Mouse (Mus musculus) splenic B cell, adult 2 months (primary cell): ENCODE results near the gene Fgfr1op.

Experiments
- DNase-seq: peaks from one replicate; pipeline ENCODE4 v3.0.0-alpha.2; 2011; ENCODE audit warnings: low read depth, low spot score
- H3K27me3 ChIP-seq: 2 replicates; pipeline ENCODE4 v1.6.1; 2012; ENCODE audit warnings: mild to moderate bottlenecking, low read length, moderate library complexity, mixed read lengths; ENCODE audit not compliant: control insufficient read depth, poor library complexity, insufficient read depth, severe bottlenecking
- H3K36me3 ChIP-seq: 2 replicates; pipeline ENCODE4 v1.6.1; 2012; ENCODE audit warnings: mild to moderate bottlenecking, low read length, moderate library complexity, mixed read lengths; ENCODE audit not compliant: control insufficient read depth, poor library complexity, insufficient read depth, severe bottlenecking

Fgfr1op gene

DNA sequence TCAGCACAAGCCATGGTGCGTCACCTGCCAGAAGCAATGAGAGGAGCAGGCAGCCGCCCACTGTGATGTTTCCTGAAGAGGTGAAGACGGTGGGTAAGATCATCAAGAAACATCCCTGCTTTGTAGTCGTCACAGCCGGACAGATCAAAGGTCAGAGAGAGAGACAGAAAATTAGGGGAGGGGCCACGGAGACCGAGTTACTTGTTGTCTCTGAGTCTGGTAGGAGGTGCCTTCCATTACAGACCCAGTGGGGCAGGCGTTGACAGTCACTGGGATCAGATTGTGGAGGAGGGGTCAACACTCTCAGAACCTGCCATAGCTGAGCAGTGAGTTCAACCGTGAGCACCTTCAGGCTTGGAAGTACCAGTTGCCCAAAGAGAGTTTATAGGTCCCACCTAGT lies 63.3 kb downstream of the Fgfr1op start:
- Histone ChIP-seq H3K27me3 (no peaks in the 10 kb centered on the region), H3K36me3 (no peaks in the 10 kb centered on the region)
- DNase-seq: no peak

DNA sequence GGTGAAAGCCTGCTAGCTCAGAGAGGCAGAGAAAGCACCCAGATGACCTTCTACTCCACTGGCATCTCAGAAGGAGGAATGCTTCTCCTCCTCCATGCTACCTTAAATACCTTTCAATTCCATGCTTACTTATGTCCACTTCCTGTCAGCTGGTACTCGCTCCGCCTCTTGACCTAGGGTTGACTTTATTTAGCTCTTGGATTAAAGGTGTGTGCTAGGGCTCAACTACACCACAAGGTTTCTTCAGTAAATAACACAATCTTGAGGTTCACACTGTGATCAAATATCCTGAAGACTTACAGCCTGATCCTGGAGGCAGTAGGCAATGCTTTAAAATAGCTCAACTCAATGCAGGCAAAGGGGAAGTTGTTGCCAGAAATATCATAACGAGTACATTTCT lies 64.3 kb downstream of the Fgfr1op start:
- DNase-seq: no peak
- H3K27me3 ChIP-seq: no peaks in the 10 kb centered on the region
- H3K36me3 ChIP-seq: no peaks in the 10 kb centered on the region

DNA sequence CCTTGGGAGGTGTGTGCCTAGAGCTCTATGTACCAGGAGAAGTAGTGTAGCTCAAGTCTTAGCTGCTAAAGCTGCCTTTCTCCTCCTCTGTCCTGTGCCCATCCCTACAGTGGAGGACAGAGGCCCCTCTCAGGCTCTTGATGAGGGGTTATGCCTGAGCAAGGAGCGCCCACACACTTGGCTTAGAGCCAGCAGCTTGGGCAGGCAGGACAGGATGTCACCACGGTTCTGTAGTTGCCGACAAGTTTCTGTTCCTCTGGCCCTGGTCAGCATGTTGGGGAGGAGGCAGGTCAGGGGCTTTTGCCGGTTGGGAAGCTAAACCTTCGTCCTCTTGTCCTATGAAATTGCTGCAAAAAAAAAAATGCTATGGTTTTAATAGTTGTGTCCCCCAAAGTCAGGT lies 66.8 kb downstream of the Fgfr1op start:
- no peaks in the 10 kb centered on the region for H3K27me3 ChIP-seq
- peak; percentile 87 for DNase-seq
- no peaks in the 10 kb centered on the region for H3K36me3 ChIP-seq

DNA sequence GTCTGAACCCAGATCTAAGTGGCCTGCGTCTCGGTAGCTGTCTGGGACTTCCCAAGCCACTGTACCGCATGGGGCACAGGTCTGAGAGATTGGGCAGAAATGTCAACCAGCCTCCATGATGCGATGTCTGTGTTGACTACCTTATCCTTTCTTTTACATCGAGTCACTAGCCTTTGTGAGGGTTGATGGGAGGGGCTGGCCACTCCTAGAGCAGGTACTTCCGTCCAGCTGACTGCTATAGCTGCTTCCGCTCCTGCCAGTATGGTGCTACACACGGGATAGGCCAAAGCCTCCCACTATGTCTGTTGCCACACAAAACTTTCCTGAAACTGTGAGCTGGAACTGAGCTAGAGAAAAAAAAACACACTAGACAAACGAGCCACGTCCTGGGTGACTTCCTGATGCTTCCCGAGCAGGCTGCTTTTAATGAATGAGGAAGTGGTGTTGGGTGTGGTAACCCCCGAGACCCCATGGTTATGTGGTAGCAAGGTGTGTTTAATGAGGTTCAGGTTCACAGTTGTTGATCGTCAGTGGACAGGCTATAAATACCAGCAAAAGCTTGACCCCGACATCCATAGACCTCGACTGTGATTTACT lies 68.4 kb downstream of the Fgfr1op start:
- Histone ChIP-seq H3K36me3 (no peaks in the 10 kb centered on the region), H3K27me3 (no peaks in the 10 kb centered on the region)
- DNase-seq: peak; percentile 66

DNA sequence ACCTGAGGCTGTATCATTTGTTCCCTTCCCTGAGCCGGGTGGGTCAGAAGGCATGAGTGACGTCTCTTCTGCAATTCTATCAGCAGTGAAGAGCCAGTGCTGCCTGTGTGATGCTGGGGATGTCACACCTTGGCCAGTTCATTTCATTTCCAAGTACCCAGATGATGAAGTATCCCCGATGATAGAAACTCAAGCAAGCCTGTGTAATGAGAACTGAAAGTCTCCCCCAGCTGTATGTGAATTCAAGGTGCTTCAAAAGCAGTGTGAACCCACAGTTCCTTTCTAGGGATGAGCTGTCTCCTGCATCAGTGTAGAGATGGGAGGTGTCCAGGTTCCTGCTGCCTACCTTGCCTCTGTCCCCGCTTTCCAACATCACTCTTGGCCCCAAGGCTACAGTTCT lies 69.2 kb downstream of the Fgfr1op start:
- H3K36me3 ChIP-seq: no peaks in the 10 kb centered on the region
- no peaks in the 10 kb centered on the region for H3K27me3 ChIP-seq
- DNase-seq: peak; percentile 57

DNA sequence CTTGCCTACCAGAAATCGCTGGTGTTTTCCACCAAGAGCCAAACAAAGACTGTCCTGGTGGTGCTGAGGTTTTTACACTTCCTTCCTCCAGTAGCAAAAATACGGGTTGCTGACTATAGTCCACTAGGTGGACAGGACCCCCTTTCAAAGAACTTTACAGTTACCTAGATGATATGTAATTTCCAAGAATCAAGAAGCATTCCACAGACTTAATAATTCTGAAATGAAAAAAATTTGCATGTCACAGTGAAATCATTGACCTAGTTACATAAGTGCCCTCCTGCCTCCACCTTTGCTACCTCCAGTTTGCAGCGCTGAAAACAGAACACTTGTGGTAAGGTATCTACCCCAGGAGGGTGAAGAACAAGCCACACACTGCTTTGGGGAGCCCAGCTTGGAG lies 70.4 kb downstream of the Fgfr1op start, which contains the start of gene Ccr6:
Gene Ccr6, plus strand, starts transcription at position 301 of the 400 bp plus-strand sequence.
- DNase-seq: peak; percentile 36
- Histone ChIP-seq H3K36me3 (no peaks in the 10 kb centered on the region), H3K27me3 (no peaks in the 10 kb centered on the region)

DNA sequence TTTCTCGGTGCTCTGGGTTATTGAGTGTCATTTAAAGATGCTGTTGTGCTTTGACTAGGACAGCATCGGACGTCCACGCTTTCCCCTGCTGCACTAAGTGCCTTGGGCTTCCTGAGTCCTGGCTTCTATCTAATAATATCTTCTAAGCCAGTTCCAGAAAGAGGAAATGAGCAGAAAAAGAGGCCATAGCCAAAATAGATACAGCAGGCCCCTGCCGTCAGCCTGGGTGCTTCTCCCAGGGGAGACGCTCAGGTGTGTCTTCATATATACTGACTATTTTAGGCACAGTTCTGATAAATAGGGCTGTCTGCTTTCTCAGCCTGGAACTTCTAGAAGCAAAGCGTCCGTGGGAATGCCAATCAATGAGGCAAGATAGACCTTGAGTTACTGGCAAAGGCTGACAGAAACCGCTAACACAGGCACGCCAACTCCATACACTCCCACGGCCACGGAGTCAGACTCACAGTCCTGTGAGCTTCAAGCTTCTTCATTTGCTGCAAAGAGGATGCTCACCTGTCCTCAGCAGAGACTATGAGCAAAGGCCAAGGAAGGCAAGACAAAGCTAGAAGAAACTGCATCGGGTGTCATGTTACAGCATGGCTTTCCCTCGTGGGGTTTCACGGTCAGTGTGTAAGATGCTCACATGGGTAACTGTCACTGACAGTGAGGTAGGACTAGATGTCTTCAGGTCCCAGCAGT lies 72.9 kb downstream of the Fgfr1op start:
- peak; percentile 84 for DNase-seq
- Histone ChIP-seq H3K27me3 (no peaks in the 10 kb centered on the region), H3K36me3 (no peaks in the 10 kb centered on the region)

DNA sequence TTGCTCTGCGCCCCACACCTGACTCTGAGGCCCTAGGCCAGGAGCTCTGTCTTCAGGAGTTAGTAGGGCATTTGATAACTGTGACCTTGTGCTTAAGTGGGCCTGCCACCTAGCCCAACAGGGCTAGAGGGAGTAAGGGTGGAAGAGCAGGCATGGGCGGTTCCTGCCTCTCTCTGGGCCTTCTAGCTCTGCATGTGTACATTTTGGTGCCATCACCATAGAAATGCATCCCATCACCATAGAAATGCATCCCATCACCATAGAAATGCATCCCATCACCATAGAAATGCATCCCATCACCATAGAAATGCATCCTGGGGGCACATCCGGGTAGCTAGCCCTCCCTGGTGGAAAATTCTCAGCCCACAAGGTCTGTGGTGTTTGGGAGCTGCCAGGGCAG lies 74.3 kb downstream of the Fgfr1op start:
- DNase-seq: no peak

DNA sequence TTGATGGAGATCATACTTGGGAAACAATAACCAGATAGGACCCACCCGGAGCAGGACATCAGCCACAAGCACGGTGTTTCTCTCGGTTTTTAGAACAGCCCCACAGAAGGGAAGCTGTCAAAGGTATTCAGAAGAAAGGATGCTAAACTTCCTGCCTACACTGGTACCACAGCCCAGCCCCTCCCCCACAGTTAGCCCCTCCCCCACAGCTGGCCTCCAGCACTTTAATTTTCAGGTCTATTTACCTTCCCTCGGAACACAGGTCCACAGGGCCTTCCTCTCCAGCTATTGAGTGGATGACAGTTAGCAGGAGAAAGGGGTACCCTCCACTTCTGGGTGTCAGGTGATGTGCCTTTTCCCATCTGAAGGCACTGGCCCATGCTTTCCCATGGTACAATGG lies 75.2 kb downstream of the Fgfr1op start:
- Histone ChIP-seq H3K27me3 (no peaks in the 10 kb centered on the region), H3K36me3 (no peaks in the 10 kb centered on the region)
- DNase-seq: peak; percentile 37

More for the DNA sequence above, 74.3 kb downstream of the Fgfr1op start:
- Histone ChIP-seq H3K27me3 (no peaks in the 10 kb centered on the region), H3K36me3 (no peaks in the 10 kb centered on the region)

DNA sequence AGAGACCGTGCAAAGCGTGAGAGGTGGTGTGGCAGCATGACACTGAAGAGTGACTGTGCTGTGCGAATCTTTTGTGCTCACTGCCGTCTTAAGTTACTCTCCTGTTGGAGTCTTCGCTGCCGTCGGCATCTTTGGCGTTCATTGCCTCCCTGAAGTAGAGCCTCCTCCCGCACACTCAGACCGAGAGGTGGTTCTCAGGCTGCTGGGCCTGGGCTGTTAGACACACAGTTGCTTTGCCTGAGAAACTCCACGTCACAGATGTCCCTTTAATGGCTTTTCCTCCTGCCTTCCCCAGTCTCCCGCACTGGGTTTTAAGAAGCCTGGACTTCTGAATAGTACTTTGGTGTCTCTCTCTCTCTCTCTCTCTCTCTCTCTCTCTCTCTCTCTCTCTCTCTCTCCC lies 76.3 kb downstream of the Fgfr1op start:
- DNase-seq: no peak
- no peaks in the 10 kb centered on the region for H3K27me3 ChIP-seq
- H3K36me3 ChIP-seq: no peaks in the 10 kb centered on the region

DNA sequence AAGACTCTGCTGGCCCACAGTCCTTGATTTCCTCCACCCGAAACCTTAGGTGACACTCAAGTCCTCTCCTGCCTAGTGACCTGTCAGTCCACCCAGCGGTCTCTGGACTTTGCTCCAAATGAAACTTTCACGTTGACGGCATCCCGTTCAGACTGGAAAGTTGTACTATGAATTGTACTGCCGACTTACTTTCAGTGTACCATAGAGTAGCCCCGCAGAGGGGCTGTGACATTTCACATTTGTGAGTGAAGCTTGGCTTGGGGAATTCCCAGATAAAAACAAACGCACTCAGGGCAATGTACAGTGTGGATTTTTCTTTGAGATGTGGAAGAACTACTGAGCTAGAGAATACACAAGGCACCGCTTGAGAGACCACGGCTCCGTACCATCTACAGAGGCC lies 76.9 kb downstream of the Fgfr1op start:
- Histone ChIP-seq H3K36me3 (no peaks in the 10 kb centered on the region), H3K27me3 (no peaks in the 10 kb centered on the region)
- DNase-seq: no peak

DNA sequence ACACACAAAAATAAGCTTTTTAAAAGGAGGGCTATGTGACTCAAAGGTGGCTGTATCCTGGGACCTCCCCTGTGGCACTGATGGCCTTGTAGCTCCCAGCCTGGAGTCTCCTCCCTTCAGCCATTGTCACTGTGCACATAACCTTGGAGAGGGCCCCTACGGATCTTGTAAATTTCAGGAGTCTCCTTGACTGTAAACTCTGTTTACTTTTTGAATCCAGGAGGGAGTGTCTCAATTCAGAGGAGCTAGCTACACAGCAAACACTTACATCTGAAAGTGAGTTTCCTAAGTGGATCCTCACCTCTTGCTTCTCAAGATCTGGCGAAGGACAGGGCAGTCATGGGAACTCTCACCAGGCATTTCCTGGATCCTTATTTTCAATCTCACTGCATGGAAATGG lies 78.8 kb downstream of the Fgfr1op start:
- no peaks in the 10 kb centered on the region for H3K27me3 ChIP-seq
- no peak for DNase-seq
- H3K36me3 ChIP-seq: no peaks in the 10 kb centered on the region

DNA sequence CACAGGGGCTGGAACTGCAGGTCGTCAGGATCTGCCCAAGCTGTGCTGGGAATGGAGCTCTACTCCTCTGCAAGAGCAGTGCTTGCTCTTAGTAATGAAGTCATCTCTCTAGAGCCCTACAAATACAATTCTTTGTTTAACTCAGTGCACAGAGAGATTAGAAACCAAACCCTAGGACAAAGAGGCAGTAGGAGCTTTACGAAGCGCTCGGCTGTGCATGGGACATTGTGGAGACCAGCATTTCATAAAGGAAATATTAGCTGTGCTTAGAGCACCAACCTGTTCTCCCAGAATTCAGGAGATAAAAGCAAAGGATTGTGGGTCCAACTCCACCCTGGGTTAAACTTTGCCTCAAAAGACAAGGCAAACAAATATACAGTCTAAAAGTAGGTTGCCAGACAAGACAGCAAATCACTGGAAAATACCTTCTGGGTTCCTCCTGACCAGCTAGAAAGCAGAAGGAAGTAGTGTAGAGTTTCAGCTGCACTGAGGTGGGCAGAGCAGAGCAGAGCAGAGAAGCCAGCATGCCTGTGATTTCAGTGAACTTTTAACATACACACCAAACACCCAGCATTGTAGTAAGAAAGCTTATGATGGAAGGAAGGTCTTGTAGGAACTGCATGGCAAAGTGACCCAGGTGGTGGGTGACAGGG lies 80.9 kb downstream of the Fgfr1op start:
- peaks cover 6% of the 10 kb centered on the region for H3K36me3 ChIP-seq
- DNase-seq: peak; percentile 73
- no peaks in the 10 kb centered on the region for H3K27me3 ChIP-seq
